Mouse (Mus musculus) spleen, adult 18-20 months (tissue): ENCODE measurements around the gene Cd3e.
"Not testable (repeated sequence)": the region's sequence is repeated elsewhere in the genome, so short reads cannot be mapped to it uniquely, and the experiment has no call there.

Experiments
- DNase-seq, 2 experiments: peaks; one replicate each; pipeline ENCODE4 v3.0.0; 2022; ENCODE audit warnings: mixed read lengths in 2 of 2

Cd3e gene

GRCm38 (mm10) chr9:45009180-45010078, at the start of gene Cd3e:
Cd3e (minus strand) TSS chr9:45009627.
- peak in 1 of 2 experiments; percentile 14 for DNase-seq

GRCm38 (mm10) chr9:45058304-45058940, 49.0 kb upstream of the Cd3e start:
- DNase-seq = no peak

GRCm38 (mm10) chr9:45055082-45055713, 45.8 kb upstream of the Cd3e start, which contains the start of gene Mpzl3:
Mpzl3 (plus strand) TSS chr9:45055186.
- peak; percentile 62 to 78 for DNase-seq

GRCm38 (mm10) chr9:45050301-45050700, 40.9 kb upstream of the Cd3e start:
- DNase-seq = no peak

- DNase-seq = no peak
Measured at GRCm38 (mm10) chr9:45049731-45050130, 40.3 kb upstream of the Cd3e start.

GRCm38 (mm10) chr9:45048511-45048910, 39.1 kb upstream of the Cd3e start:
- DNase-seq = no peak

- no peak for DNase-seq
Measured at GRCm38 (mm10) chr9:45046973-45047372, 37.5 kb upstream of the Cd3e start.

- no peak for DNase-seq
Measured at GRCm38 (mm10) chr9:45042947-45043346, 33.5 kb upstream of the Cd3e start.

- no peak for DNase-seq
Measured at GRCm38 (mm10) chr9:45042056-45042720, 32.8 kb upstream of the Cd3e start.

- no peak for DNase-seq
Measured at GRCm38 (mm10) chr9:45041131-45041838, 31.9 kb upstream of the Cd3e start.

- DNase-seq = no peak
Measured at GRCm38 (mm10) chr9:45040066-45040845, 30.8 kb upstream of the Cd3e start.

GRCm38 (mm10) chr9:45039499-45039898, 30.1 kb upstream of the Cd3e start, which contains the start of gene Mpzl2:
Mpzl2 (plus strand) TSS chr9:45039799.
- DNase-seq = no peak

GRCm38 (mm10) chr9:45037803-45038202, 28.4 kb upstream of the Cd3e start:
- DNase-seq = not testable (repeated sequence)

- no peak for DNase-seq
Measured at GRCm38 (mm10) chr9:45034526-45034925, 25.1 kb upstream of the Cd3e start.

GRCm38 (mm10) chr9:45032261-45032660, 22.8 kb upstream of the Cd3e start:
- DNase-seq = no peak

- DNase-seq = no peak
Measured at GRCm38 (mm10) chr9:45030341-45030740, 20.9 kb upstream of the Cd3e start.

- DNase-seq = no peak
Measured at GRCm38 (mm10) chr9:45027376-45027775, 17.9 kb upstream of the Cd3e start.

GRCm38 (mm10) chr9:45024187-45024586, 14.8 kb upstream of the Cd3e start:
- DNase-seq = no peak

- no peak for DNase-seq
Measured at GRCm38 (mm10) chr9:45023638-45024037, 14.2 kb upstream of the Cd3e start.

- DNase-seq = peak in 1 of 2 experiments; percentile 60
Measured at GRCm38 (mm10) chr9:45022800-45023199, 13.4 kb upstream of the Cd3e start.

GRCm38 (mm10) chr9:45018031-45018430, 8.6 kb upstream of the Cd3e start:
- no peak for DNase-seq
